ENCODE assay signal across 8 mouse cellular contexts in the genomic region with DNA sequence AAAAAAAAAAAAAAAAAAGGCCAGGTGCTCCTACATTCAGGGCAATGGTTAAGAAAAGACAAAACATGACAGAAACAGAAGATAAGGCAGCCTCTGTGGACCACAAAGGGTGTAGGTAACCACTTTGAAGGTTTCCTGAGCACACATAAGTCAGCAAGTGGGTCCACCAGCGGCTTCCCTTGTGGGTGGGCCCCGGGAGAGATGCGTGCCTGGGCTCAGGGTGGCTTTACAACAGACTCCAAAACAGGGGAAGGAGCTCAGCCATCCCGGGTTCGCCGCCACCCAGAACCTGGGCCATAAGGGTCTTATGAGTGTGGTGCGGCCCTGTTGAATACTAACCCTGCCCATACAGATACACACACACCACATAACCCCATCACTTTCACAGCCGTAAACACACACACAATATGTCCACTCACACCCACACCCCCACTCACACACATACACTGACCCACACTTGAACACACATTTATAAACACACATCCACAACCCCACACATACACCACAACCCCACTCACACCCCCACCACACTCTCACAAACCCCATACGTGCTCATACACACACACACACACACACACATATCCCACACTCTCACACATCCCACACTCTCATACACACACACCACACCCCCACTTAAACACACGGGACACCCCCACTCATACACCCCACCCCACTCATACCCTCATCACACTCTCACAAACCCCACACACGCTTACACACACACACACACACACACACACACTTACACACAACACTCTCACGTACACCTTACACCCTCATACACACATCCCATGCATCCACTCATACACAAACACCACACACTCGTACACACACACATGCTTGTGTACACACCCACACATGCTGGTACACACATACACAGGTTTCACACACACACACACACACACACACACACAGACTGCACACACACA. TPM values are rescaled to one million over a fixed set of nuclear protein-coding genes. Genes with fewer than 3 reads are reported as not detected.
DNase-seq lines count a peak whose midpoint lies in the region; ATAC-seq and TF ChIP-seq lines count a peak whose summit lies in the region.

No protein-coding gene starts in this region.

- intact Hi-C loops in heart, postnatal 25 days (cut with DNase I): loop anchor here (5.0 kb wide), 2 partner anchors 36 to 71 kb away; a partner anchor contains a TSS
- intact Hi-C loops in left cerebral cortex, adult 2 months (cut with DNase I): loop anchor here (5.0 kb wide), 1 partner anchor 71 kb away; a partner anchor contains a TSS

- H3K36me3 ChIP-seq in heart, embryonic 12.5 days: no peaks in the 10 kb centered on the region
- no peaks in the 10 kb centered on the region for H3K36me3 ChIP-seq in embryonic facial prominence, embryonic 11.5 days (replicated peaks; ENCODE audit: control insufficient read depth, insufficient read depth, low read depth, low read length)
- no peaks in the 10 kb centered on the region for H3K36me3 ChIP-seq in intestine, embryonic 15.5 days
- no peaks in the 10 kb centered on the region for H3K36me3 ChIP-seq in neural tube, embryonic 12.5 days

- H3K4me3 ChIP-seq in heart, embryonic 12.5 days: peak overlapping the region; percentile 98
- H3K4me3 ChIP-seq in embryonic facial prominence, embryonic 11.5 days (ENCODE audit: low read depth, low read length): peak overlapping the region; percentile 100
- H3K4me3 ChIP-seq in intestine, embryonic 15.5 days (replicated peaks): peak overlapping the region; percentile 99
- H3K4me3 ChIP-seq in neural tube, embryonic 12.5 days: peak overlapping the region; percentile 97; the same call in 1 of the 2 replicates
- no peak overlapping the region for H3K4me3 ChIP-seq in left cerebral cortex, adult 2 months

- H3K9ac ChIP-seq in heart, embryonic 12.5 days: peak overlapping the region; percentile 35; the same call in 1 of the 2 replicates
- H3K9ac ChIP-seq in embryonic facial prominence, embryonic 11.5 days (replicated peaks; ENCODE audit: low read length): peak overlapping the region; percentile 96; the same call in 1 of the 2 replicates
- no peak overlapping the region for H3K9ac ChIP-seq in intestine, embryonic 15.5 days
- no peak overlapping the region; the same call in 1 of the 2 replicates for H3K9ac ChIP-seq in neural tube, embryonic 12.5 days

- no peaks in the 10 kb centered on the region for H3K9me3 ChIP-seq in heart, embryonic 12.5 days (replicated peaks)
- H3K9me3 ChIP-seq in embryonic facial prominence, embryonic 11.5 days (replicated peaks; ENCODE audit: control insufficient read depth, low read length): no peaks in the 10 kb centered on the region
- no peaks in the 10 kb centered on the region for H3K9me3 ChIP-seq in intestine, embryonic 15.5 days
- no peaks in the 10 kb centered on the region for H3K9me3 ChIP-seq in neural tube, embryonic 12.5 days

- no peak for DNase-seq in heart, postnatal 25 days (ENCODE audit: low spot score)
- no peak for DNase-seq in embryonic facial prominence, embryonic 11.5 days (ENCODE audit: low spot score)
- DNase-seq in urinary bladder, postnatal 25 days (ENCODE audit: low spot score): no peak
- DNase-seq in kidney, postnatal 25 days: no peak
- DNase-seq in left cerebral cortex, adult 2 months (ENCODE audit: extremely low spot score in 1 of 2, low spot score in 2 of 2): no peak

- H3K4me1 ChIP-seq in heart, embryonic 12.5 days (replicated peaks): peaks cover 27% of the 10 kb centered on the region
- no peaks in the 10 kb centered on the region; the same call in 1 of the 2 replicates for H3K4me1 ChIP-seq in embryonic facial prominence, embryonic 11.5 days (ENCODE audit: control insufficient read depth, insufficient read depth, low read length)
- H3K4me1 ChIP-seq in intestine, embryonic 15.5 days (replicated peaks): peaks cover 17% of the 10 kb centered on the region
- H3K4me1 ChIP-seq in neural tube, embryonic 12.5 days: peaks cover 19% of the 10 kb centered on the region

- no peak overlapping the region for H3K27ac ChIP-seq in heart, embryonic 12.5 days (ENCODE audit: poor library complexity, severe bottlenecking)
- H3K27ac ChIP-seq in embryonic facial prominence, embryonic 11.5 days (replicated peaks; ENCODE audit: low read depth, low read length): no peak overlapping the region
- H3K27ac ChIP-seq in intestine, embryonic 15.5 days: no peak overlapping the region
- H3K27ac ChIP-seq in neural tube, embryonic 12.5 days: no peak overlapping the region; the same call in 1 of the 2 replicates
- no peak overlapping the region for H3K27ac ChIP-seq in left cerebral cortex, adult 2 months

- peak overlapping the region; percentile 99 for H3K4me2 ChIP-seq in heart, embryonic 12.5 days
- H3K4me2 ChIP-seq in embryonic facial prominence, embryonic 11.5 days (ENCODE audit: low read depth, low read length): no peak overlapping the region
- peak overlapping the region; percentile 35; the same call in 1 of the 2 replicates for H3K4me2 ChIP-seq in intestine, embryonic 15.5 days (replicated peaks)
- H3K4me2 ChIP-seq in neural tube, embryonic 12.5 days (replicated peaks): peak overlapping the region; percentile 98

- ATAC-seq in heart, embryonic 12.5 days (ENCODE audit: insufficient number of reproducible peaks, low FRiP score): no peak
- peak; percentile 54 for ATAC-seq in embryonic facial prominence, embryonic 11.5 days (replicated peaks; ENCODE audit: insufficient number of reproducible peaks, low FRiP score, low TSS enrichment, low read depth)
- peak; percentile 75 for ATAC-seq in intestine, embryonic 15.5 days
- ATAC-seq in neural tube, embryonic 12.5 days (ENCODE audit: low FRiP score, low read depth): peak; percentile 74

- no peak for TF ChIP-seq CTCF in left cerebral cortex, adult 2 months (IDR thresholded peaks at IDR 0.05)

- 78% methylated on average over 13 of the region's 13 CpGs for WGBS in heart, embryonic 12.5 days
- 78% methylated on average over 13 of the region's 13 CpGs for WGBS in embryonic facial prominence, embryonic 11.5 days
- 73% methylated on average over 13 of the region's 13 CpGs for WGBS in intestine, embryonic 15.5 days
- 84% methylated on average over 13 of the region's 13 CpGs for WGBS in neural tube, embryonic 12.5 days

- no peaks in the 10 kb centered on the region; the same call in 1 of the 2 replicates for H3K27me3 ChIP-seq in heart, embryonic 12.5 days (replicated peaks)
- H3K27me3 ChIP-seq in embryonic facial prominence, embryonic 11.5 days (ENCODE audit: control insufficient read depth, insufficient read depth, low read length): no peaks in the 10 kb centered on the region
- no peaks in the 10 kb centered on the region for H3K27me3 ChIP-seq in intestine, embryonic 15.5 days (replicated peaks)
- no peaks in the 10 kb centered on the region for H3K27me3 ChIP-seq in neural tube, embryonic 12.5 days (replicated peaks)

RNA-seq across cellular contexts. Expression of a gene that starts 0.7 kb away (rescaled TPM):
- polyA plus RNA-seq in heart, embryonic 12.5 days (2016; fragmentation: Nextera tagmentation; extraction: Ambion mirVana): 61.1 and 63.8 TPM in 2 replicates
- total RNA-seq in heart, postnatal 25 days (2021): 10 to 100 TPM; 82.3 to 96.4 TPM
- polyA plus RNA-seq in embryonic facial prominence, embryonic 11.5 days (2014; fragmentation: Nextera tagmentation; extraction: Ambion mirVana): 75.0 and 79.3 TPM in 2 replicates
- polyA plus RNA-seq in intestine, embryonic 15.5 days (2015; fragmentation: Nextera tagmentation; extraction: Ambion mirVana): 73.2 and 75.6 TPM in 2 replicates
- polyA plus RNA-seq in neural tube, embryonic 12.5 days (2016; fragmentation: Nextera tagmentation; extraction: Ambion mirVana): 84.0 and 91.4 TPM in 2 replicates
- 10 to 100 TPM; 61.8 to 66.6 TPM for total RNA-seq in left cerebral cortex, adult 2 months (2021)

RNA-seq across cellular contexts. Expression of a gene that starts 56.0 kb away (rescaled TPM):
- polyA plus RNA-seq in heart, embryonic 12.5 days (2016; fragmentation: Nextera tagmentation; extraction: Ambion mirVana): 25.2 and 26.6 TPM in 2 replicates
- 10 to 100 TPM; 11.5 TPM for total RNA-seq in heart, postnatal 25 days (2021)
- polyA plus RNA-seq in embryonic facial prominence, embryonic 11.5 days (2014; fragmentation: Nextera tagmentation; extraction: Ambion mirVana): 22.2 and 22.4 TPM in 2 replicates
- polyA plus RNA-seq in intestine, embryonic 15.5 days (2015; fragmentation: Nextera tagmentation; extraction: Ambion mirVana): 31.2 and 32.0 TPM in 2 replicates
- polyA plus RNA-seq in neural tube, embryonic 12.5 days (2016; fragmentation: Nextera tagmentation; extraction: Ambion mirVana): 32.2 and 36.2 TPM in 2 replicates
- 10 to 100 TPM; 19.2 to 20.7 TPM for total RNA-seq in left cerebral cortex, adult 2 months (2021)

Comparison
In these comparisons a context has a peak if more than half of its experiments do, and no peak if none do; other contexts are left out.
1. H3K9ac ChIP-seq: peak in heart, embryonic 12.5 days (single experiment) and embryonic facial prominence, embryonic 11.5 days (single experiment); none in intestine, embryonic 15.5 days (single experiment) and neural tube, embryonic 12.5 days (single experiment).